Comparison of ENCODE assay signal across 7 mouse cellular contexts in genomic region chr1:110336303-110336702, GRCm38 (mm10).
DNase-seq lines count a peak whose midpoint lies in the region; ATAC-seq and TF ChIP-seq lines count a peak whose summit lies in the region.
"Not testable (repeated sequence)": the region's sequence is repeated elsewhere in the genome, so short reads cannot be mapped to it uniquely, and the experiment has no call there.

No protein-coding gene starts in this region.

- not testable (repeated sequence) for H3K27ac ChIP-seq in cerebellum, adult 2 months (ENCODE audit: insufficient read depth, low read length); forebrain, embryonic 13.5 days; forebrain, postnatal 0 days (ENCODE audit: low read depth, low read length)

- DNase-seq in MEL-GATA-1-ER (ENCODE audit: extremely low read depth, low read depth) = peak; percentile 9
- peak; percentile 1 for DNase-seq in brain, adult 2 months (ENCODE audit: low read depth, low spot score)
- DNase-seq in cerebellum, adult 2 months = peak; percentile 26 to 39
- DNase-seq in cerebellum, postnatal 10 days = peak; percentile 86 to 87
- DNase-seq in forebrain, postnatal 0 days = peak; percentile 7
- peak; percentile 59 for DNase-seq in left cerebral cortex, postnatal 4 days

- H3K4me2 ChIP-seq in forebrain, embryonic 13.5 days; forebrain, postnatal 0 days (ENCODE audit: low read depth): not testable (repeated sequence)

- H3K27me3 ChIP-seq in cerebellum, adult 2 months (ENCODE audit: control insufficient read depth, insufficient read depth, low read length); forebrain, embryonic 13.5 days; forebrain, postnatal 0 days (ENCODE audit: insufficient read depth, low read length): not testable (repeated sequence)

- H3K4me3 ChIP-seq in cerebellum, adult 2 months (replicated peaks; ENCODE audit: insufficient read depth, low read depth, low read length); forebrain, embryonic 13.5 days; forebrain, postnatal 0 days (ENCODE audit: low read depth, low read length): not testable (repeated sequence)

- not testable (repeated sequence) for H3K9me3 ChIP-seq in forebrain, embryonic 13.5 days (replicated peaks); forebrain, postnatal 0 days (ENCODE audit: low read length)

- not testable (repeated sequence) for H3K9ac ChIP-seq in forebrain, embryonic 13.5 days; forebrain, postnatal 0 days

- 39% methylated on average over 11 of the region's 11 CpGs for WGBS in cerebellum, adult 2 months
- 84% methylated on average over 11 of the region's 11 CpGs for WGBS in forebrain, embryonic 13.5 days
- 72% methylated on average over 11 of the region's 11 CpGs for WGBS in forebrain, postnatal 0 days

- not testable (repeated sequence) for H3K36me3 ChIP-seq in forebrain, embryonic 13.5 days (ENCODE audit: poor library complexity, severe bottlenecking); forebrain, postnatal 0 days (ENCODE audit: insufficient read depth)

- intact Hi-C loops in left cerebral cortex, postnatal 4 days (cut with DNase I) = not testable (repeated sequence)

- not testable (repeated sequence) for H3K4me1 ChIP-seq in cerebellum, adult 2 months (ENCODE audit: control insufficient read depth, insufficient read depth, low read length); forebrain, embryonic 13.5 days; forebrain, postnatal 0 days (ENCODE audit: insufficient read depth)

- not testable (repeated sequence) for TF ChIP-seq CTCF in cerebellum, adult 2 months (IDR thresholded peaks at IDR 0.05; ENCODE audit: borderline replicate concordance, insufficient read depth, low read depth, low read length); forebrain, postnatal 0 days (IDR thresholded peaks at IDR 0.05; ENCODE audit: low read depth)

- TF ChIP-seq POLR2A in cerebellum, adult 2 months (IDR thresholded peaks at IDR 0.05; ENCODE audit: borderline replicate concordance, insufficient read depth, low read length) = not testable (repeated sequence)

- ATAC-seq in forebrain, embryonic 13.5 days = peak; percentile 80
- not testable (repeated sequence) for ATAC-seq in forebrain, postnatal 0 days

Comparison
In these comparisons a context has a peak if more than half of its experiments do, and no peak if none do; other contexts are left out.
1. DNase-seq: peak in every context shown above with its lines; median percentile 86 in cerebellum, postnatal 10 days; 59 in left cerebral cortex, postnatal 4 days; 32 in cerebellum, adult 2 months; 9 in MEL-GATA-1-ER; 7 in forebrain, postnatal 0 days; 1 in brain, adult 2 months.